Mouse (Mus musculus) brain, embryonic 14.5 days (tissue): ENCODE measurements around the gene Timp3.

Experiments
- CTCF ChIP-seq: fragments of 200-500 bp; IDR thresholded peaks from 2 replicates; pipeline ENCODE4 v1.5.1; 2012; ENCODE audit warnings: inconsistent platforms, mild to moderate bottlenecking, moderate library complexity, borderline replicate concordance; ENCODE audit not compliant: insufficient read depth, insufficient read length; ENCODE audit errors: extremely low read depth
- POLR2A ChIP-seq: fragments of 200-500 bp; IDR thresholded peaks from 2 replicates; pipeline ENCODE4 v1.6.1; 2012; ENCODE audit warnings: mild to moderate bottlenecking, inconsistent platforms, borderline replicate concordance; ENCODE audit not compliant: poor library complexity, insufficient read depth, insufficient read length, severe bottlenecking; ENCODE audit errors: extremely low read depth

- TF ChIP-seq CTCF, result no peak
- no peak for TF ChIP-seq POLR2A
Measured at GRCm38 (mm10) chr10:86298326-86298725, 1.8 kb upstream of the Timp3 start.
